Mouse (Mus musculus) lung, adult 2 months (tissue): ENCODE results near the gene Creb1.

ENCODE experiments used
- CTCF ChIP-seq: fragments of 200-500 bp; IDR thresholded peaks from 2 replicates; pipeline ENCODE4 v1.5.1; 2011; ENCODE audit warnings: mild to moderate bottlenecking, low read length, control low read depth; ENCODE audit not compliant: insufficient read depth
- POLR2A ChIP-seq: fragments of 200-500 bp; IDR thresholded peaks from 2 replicates; pipeline ENCODE4 v1.6.1; 2011; ENCODE audit warnings: low read depth, mild to moderate bottlenecking, control low read depth, low read length, borderline replicate concordance; ENCODE audit errors: extremely low read depth

DNA sequence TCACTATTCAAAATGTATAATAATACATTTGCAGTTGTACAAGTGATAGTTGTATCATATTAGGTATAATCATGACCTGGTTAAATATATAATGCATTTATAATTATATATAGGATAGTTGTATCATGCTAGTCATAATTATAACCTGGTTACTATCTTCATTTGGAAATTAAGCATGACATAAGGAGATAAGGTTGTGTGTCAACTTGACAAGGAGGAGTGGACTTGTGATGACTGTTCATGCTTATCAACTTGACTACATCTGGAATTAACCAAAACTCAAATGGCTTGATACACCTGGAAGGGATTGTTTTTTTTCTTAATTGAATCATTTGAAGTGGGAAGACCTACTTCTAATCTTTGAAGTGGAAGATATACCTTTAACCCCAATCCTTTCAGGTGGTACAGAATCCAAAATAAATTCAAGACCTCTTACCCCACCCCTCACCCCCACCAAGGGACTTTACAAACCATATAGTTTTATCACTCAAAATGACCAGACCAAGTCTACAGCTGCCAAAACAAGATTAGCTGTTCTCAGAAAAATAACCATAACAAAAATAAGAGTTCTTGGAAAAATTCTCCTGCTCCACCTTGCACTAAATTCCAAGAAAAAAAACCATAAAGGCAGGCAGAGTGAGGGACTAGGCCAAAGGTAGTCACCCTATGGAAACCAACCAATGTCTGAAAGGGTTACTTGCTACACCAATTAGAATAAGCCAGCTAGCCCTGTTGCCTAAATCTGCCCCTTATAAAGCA, 30.9 kb upstream of the Creb1 start:
- TF ChIP-seq POLR2A: no peak
- no peak for TF ChIP-seq CTCF
